Mouse (Mus musculus) kidney, adult 2 months (tissue): ENCODE results near the gene Galnt16. TPM values are rescaled to one million over a fixed set of nuclear protein-coding genes. Genes with fewer than 3 reads are reported as not detected.

Experiments used
- DNase-seq: peaks from one replicate; pipeline ENCODE4 v3.0.0; 2021
- H3K27ac ChIP-seq: fragments of 200-500 bp; 2 replicates; pipeline ENCODE4 v1.5.1; 2012; ENCODE audit warnings: low read depth, low read length, control low read depth, inconsistent platforms; ENCODE audit not compliant: insufficient read depth
- H3K27me3 ChIP-seq: fragments of 200-500 bp; replicated peaks from 2 replicates; pipeline ENCODE4 v1.6.1; 2012; ENCODE audit warnings: mild to moderate bottlenecking, moderate library complexity, low read length, inconsistent platforms; ENCODE audit not compliant: control insufficient read depth, insufficient read depth
- H3K36me3 ChIP-seq: fragments of 200-500 bp; 2 replicates; pipeline ENCODE4 v1.6.1; 2012; ENCODE audit warnings: mild to moderate bottlenecking, moderate library complexity, low read length, inconsistent platforms; ENCODE audit not compliant: control insufficient read depth, insufficient read depth
- H3K4me1 ChIP-seq: fragments of 200-500 bp; 2 replicates; pipeline ENCODE4 v1.6.1; 2011; ENCODE audit warnings: low read length; ENCODE audit not compliant: control insufficient read depth, insufficient read depth
- H3K4me3 ChIP-seq: fragments of 200-500 bp; 2 replicates; pipeline ENCODE4 v1.5.1; 2011; ENCODE audit warnings: mild to moderate bottlenecking, low read depth, low read length, control low read depth; ENCODE audit not compliant: insufficient read depth
- CTCF ChIP-seq: fragments of 200-500 bp; conservative IDR thresholded peaks from 2 replicates; pipeline ENCODE4 v1.5.1; 2011; ENCODE audit warnings: low read depth, mild to moderate bottlenecking, control low read depth, low read length, moderate library complexity, mixed read lengths; ENCODE audit not compliant: insufficient read depth, insufficient read length
- POLR2A ChIP-seq: fragments of 200-500 bp; IDR thresholded peaks from one replicate; pipeline ENCODE4 v1.6.1; 2011; ENCODE audit warnings: low read depth, low read length, control low read depth
- WGBS: fragments of 180-500 bp; shearing (Covaris S2); methylation state at CpG from one replicate; pipeline ENCODE4 v1.1.7; 2018; 5-methylcytosine and 5-hydroxymethylcytosine counted together
- polyA plus RNA-seq: library from polyadenylated mRNA; depleted of rRNA; stranded (reverse); fragments of >200 nt; gene quantifications from 2 replicates; pipeline ENCODE4 v1.2.3, GENCODE M21; 2012

The Galnt16 gene
- polyA plus RNA-seq, 1 experiment = 0.81 TPM

DNA sequence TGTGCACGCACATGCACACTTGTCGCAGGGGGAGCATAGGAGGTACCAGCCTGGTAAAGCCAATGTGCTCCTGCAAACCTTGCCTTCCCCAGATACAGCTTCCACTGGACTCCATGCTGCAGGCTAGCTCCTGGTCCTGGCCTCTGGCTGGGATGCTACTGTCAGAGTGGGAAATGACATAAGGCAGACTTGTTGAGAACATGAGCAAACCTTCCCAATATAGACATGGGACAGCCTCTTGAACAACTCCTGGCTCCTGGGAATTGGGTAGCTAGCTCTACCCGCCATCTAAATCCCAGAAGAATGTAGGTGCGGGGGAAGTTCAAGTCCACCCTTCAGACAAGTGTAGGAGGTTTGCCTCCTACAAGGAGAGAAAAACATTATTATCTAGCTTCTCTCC is 56.2 kb downstream of the Galnt16 start:
- H3K27me3 ChIP-seq = no peaks in the 10 kb centered on the region
- no peak overlapping the region for H3K27ac ChIP-seq
- no peak for DNase-seq
- TF ChIP-seq CTCF (no peak), POLR2A (no peak)
- H3K36me3 ChIP-seq = no peaks in the 10 kb centered on the region
- no peaks in the 10 kb centered on the region for H3K4me1 ChIP-seq
- H3K4me3 ChIP-seq = no peak overlapping the region
- WGBS = 82% methylated on average over 4 of the region's 4 CpGs

- no peaks in the 10 kb centered on the region for H3K27me3 ChIP-seq
- TF ChIP-seq CTCF (no peak), POLR2A (no peak)
- H3K27ac ChIP-seq = no peak overlapping the region
- no peaks in the 10 kb centered on the region for H3K4me1 ChIP-seq
- H3K4me3 ChIP-seq = no peak overlapping the region
- WGBS = 34% methylated on average over 15 of the region's 15 CpGs
- no peaks in the 10 kb centered on the region for H3K36me3 ChIP-seq
- no peak for DNase-seq
Measured at GRCm38 (mm10) chr12:80574825-80575371, 56.8 kb downstream of the Galnt16 start.

- no peaks in the 10 kb centered on the region for H3K4me1 ChIP-seq
- WGBS = 75% methylated on average over 5 of the region's 5 CpGs
- H3K27me3 ChIP-seq = no peaks in the 10 kb centered on the region
- no peak overlapping the region for H3K4me3 ChIP-seq
- no peak overlapping the region for H3K27ac ChIP-seq
- DNase-seq = peak; percentile 15
- TF ChIP-seq CTCF (peak; percentile 43), POLR2A (no peak)
- no peaks in the 10 kb centered on the region for H3K36me3 ChIP-seq
Measured at GRCm38 (mm10) chr12:80577049-80577448, 59.0 kb downstream of the Galnt16 start.

GRCm38 (mm10) chr12:80581357-80581756 is 63.3 kb downstream of the Galnt16 start:
- no peak overlapping the region for H3K4me3 ChIP-seq

DNA sequence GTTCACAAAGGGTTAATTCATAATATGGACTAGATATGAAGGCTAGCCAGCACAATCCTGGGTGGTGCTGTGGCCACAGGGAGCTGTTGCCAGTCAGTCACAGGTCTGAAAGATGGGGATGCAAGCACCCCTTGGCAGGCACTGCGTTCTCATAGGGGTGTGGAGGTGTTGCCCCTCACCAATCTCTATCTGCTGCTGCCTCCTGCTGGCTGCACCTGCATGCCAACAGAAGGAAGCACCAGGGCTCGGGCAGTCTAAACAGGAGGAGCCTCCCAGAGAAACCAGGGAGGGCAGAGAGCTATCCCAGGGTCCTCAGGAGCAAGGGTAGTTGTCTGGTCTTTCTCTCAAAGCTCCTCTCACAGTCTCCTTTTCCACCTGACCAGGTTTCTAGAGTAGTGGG is 66.9 kb downstream of the Galnt16 start:
- DNase-seq = no peak
- Histone ChIP-seq H3K4me1 (no peaks in the 10 kb centered on the region), H3K27ac (no peak overlapping the region), H3K27me3 (no peaks in the 10 kb centered on the region), H3K36me3 (no peaks in the 10 kb centered on the region), H3K4me3 (no peak overlapping the region)
- WGBS = 47% methylated on average over 2 of the region's 2 CpGs
- TF ChIP-seq CTCF = no peak
- no peak for TF ChIP-seq POLR2A

More at GRCm38 (mm10) chr12:80581357-80581756, 63.3 kb downstream of the Galnt16 start:
- Histone ChIP-seq H3K27me3 (no peaks in the 10 kb centered on the region), H3K36me3 (no peaks in the 10 kb centered on the region), H3K27ac (no peak overlapping the region), H3K4me1 (no peaks in the 10 kb centered on the region)
- TF ChIP-seq POLR2A = no peak
- no peak for TF ChIP-seq CTCF
- 51% methylated on average over 5 of the region's 5 CpGs for WGBS
- DNase-seq = no peak

DNA sequence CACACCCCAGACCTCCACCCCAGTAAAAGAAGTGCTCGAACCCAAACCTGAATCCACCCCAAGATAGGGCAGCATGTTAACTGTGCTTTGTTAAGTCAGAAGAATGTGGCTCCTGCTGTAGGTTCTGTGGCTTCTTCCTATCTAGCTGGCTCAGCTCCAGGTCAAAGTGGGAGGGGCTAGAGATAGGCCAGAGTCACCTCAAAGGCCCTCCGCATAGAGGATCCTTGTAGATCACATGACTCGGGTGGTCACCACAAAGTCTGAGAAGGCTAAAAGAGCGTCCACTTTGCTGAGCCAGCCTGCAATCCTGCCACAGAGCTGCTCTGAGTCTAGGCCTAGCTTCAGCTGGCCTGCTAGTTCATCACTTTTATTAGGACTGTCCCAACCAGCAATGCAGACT is 76.1 kb downstream of the Galnt16 start:
- Histone ChIP-seq H3K27ac (no peak overlapping the region), H3K4me3 (no peak overlapping the region), H3K27me3 (no peaks in the 10 kb centered on the region), H3K4me1 (no peaks in the 10 kb centered on the region), H3K36me3 (no peaks in the 10 kb centered on the region)
- 84% methylated on average over 4 of the region's 4 CpGs for WGBS
- TF ChIP-seq POLR2A (no peak), CTCF (no peak)
- no peak for DNase-seq

GRCm38 (mm10) chr12:80594781-80595180 is 76.7 kb downstream of the Galnt16 start:
- no peaks in the 10 kb centered on the region for H3K4me1 ChIP-seq
- TF ChIP-seq POLR2A = no peak
- TF ChIP-seq CTCF = no peak
- no peak overlapping the region for H3K4me3 ChIP-seq
- no peak for DNase-seq
- no peaks in the 10 kb centered on the region for H3K27me3 ChIP-seq
- 82% methylated on average over 4 of the region's 4 CpGs for WGBS
- no peaks in the 10 kb centered on the region for H3K36me3 ChIP-seq
- no peak overlapping the region for H3K27ac ChIP-seq
